Mouse (Mus musculus) erythroblast, embryonic 14.5 days (primary cell): ENCODE results near the gene Esr1.

ENCODE experiments used
- GATA1 ChIP-seq: IDR thresholded peaks from 2 replicates; pipeline ENCODE4 v1.6.1; 2012; ENCODE audit warnings: low read length, inconsistent platforms, mixed read lengths
- TAL1 ChIP-seq: IDR thresholded peaks from 3 replicates; pipeline ENCODE4 v1.6.1; 2012; ENCODE audit warnings: low read length, inconsistent platforms, mixed read lengths

DNA sequence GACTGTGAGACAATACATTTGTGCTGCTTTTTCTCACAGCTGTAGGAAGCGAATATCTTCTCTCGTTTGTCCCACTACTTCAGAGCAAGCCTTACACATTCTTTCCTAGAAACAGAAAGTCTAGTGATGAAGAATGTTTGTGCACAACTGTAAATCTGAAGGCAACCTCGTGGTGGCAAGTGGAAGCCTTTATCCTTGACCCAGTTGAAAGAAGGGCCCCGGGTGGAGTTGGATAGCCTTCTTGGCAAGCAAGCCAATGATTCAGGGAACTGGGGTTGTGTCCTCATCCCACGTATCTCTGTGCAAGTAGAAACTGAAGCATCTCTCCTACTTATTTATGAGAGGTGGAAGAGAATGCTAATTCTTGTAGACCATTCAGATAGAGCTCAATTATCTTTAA is 71.7 kb downstream of the Esr1 start:
- no peak for TF ChIP-seq GATA1
- TF ChIP-seq TAL1: no peak
